Mouse (Mus musculus): ENCODE data around the gene Unc5b.

Unc5b gene

GRCm38 (mm10) chr10:60800295-60801167, 30.9 kb downstream of the Unc5b start:
- DNase-seq (ENCODE audit: low read depth, low spot score), result no peak

DNA sequence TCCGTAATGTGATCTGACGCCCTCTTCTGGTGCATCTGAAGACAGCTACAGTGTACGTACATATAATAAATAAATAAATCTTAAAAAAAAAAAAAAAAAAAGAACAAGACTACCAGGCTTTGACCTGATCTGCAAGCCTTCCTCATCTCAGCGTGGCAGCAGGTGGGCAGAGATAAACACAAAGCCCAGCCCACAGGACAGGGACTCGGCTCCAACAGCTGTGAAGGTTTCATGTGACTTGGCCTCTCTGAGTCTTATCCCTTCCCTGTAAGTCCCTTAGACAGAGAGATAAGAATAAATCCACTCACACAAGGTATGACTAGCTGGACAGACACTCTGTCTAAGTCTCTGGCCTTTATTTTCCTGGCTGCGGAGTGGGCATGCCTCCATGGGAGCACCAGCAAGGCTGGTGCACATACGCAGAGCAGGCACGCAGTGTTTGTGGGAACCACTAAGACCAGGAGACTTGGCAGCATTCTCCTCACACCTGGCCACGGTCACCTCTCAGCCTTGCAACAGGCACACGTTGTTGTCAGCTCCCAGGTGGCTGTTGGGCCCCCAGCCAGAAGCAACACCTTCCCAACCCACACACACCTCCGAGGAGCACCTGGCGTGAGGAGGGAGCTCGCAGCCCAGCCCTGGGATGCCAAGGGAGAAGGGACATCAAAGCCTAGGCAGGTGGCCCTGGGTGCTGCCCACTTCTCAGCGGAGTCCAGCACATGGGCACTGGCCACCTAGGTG, 33.5 kb downstream of the Unc5b start:
- DNase-seq (ENCODE audit: low read depth, low spot score), result no peak

DNA sequence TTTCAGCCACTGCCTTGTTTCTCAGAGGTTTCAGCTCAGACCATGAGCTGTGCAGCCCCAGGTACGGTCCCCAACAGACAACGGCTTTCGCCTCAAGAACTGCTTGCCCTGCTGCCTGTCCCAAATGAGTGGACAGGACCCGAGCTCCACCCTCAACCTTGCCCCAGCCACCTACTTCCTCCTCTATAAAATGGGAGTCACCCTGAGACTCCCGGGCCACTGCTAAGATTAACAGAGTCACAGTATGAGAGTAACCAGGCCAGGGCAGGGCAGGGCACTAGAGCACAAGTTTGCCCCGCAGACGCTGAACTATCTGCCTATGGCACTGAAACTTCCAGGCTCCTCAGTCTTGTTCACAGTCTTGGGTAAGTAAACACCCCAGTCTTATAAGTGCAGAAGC, 34.9 kb downstream of the Unc5b start:
- no peak for DNase-seq (ENCODE audit: low read depth, low spot score)

DNA sequence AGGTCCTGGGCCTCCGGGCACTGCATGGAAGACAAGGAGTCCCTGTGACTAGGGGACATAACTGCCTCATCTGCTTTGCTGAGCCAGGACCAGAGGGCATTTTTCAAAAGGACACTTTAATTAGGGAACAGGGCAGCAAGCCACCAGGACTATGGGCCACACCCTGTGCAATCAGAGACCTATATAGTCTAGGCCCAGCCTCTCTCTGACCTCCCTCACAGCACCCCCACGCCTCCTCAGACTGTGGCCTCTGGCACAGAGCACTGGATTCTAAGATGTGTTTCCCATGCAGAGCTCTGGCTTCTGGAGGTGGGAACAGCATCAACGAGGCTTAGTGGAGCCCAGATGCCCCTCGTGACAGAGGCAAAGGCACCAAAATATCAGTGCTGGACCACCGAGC, 35.4 kb downstream of the Unc5b start:
- DNase-seq (ENCODE audit: low read depth, low spot score), result no peak

DNA sequence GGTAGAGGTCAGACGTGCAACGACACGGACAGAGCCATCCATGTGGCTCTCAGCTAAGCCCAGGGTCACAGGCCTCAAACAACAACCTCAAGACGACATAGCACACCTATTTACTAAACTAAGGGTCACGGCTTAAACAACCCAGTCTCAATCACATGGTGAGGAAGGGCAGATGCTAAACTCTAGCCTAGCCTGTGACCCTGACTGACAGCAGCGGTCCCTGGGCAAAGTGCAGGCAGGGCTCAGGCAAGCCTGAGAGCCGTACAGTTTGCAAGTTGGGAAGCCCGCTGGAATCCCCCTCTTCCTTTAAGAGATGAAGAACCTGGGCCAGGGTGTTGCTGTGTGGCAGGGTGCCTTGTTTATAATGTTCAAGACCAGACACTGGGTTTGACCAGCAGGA, 36.6 kb downstream of the Unc5b start:
- DNase-seq (ENCODE audit: low read depth, low spot score), result no peak

GRCm38 (mm10) chr10:60794374-60794773, 37.0 kb downstream of the Unc5b start:
- DNase-seq (ENCODE audit: low read depth, low spot score), result no peak

DNA sequence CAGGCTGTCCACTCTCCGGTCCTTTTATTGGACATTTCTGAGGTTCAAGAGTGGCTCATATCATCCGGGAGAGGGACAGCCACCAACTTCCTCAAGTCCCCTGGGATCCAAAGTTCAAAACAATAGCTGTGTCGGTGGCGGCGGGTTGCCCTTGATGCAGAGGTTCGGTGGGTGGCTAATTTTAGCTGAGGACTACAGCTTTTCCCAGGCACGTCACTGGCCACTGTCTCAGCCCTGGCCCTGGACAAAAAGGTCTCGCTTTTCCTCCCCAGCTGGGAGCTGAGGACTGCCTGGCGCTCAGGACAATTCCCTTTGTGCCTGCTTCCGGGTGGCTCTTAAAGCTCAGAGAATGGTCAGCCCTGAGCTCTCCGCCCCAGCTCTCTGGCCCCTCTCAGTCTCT, 38.5 kb downstream of the Unc5b start:
- DNase-seq (ENCODE audit: low read depth, low spot score), result no peak

DNA sequence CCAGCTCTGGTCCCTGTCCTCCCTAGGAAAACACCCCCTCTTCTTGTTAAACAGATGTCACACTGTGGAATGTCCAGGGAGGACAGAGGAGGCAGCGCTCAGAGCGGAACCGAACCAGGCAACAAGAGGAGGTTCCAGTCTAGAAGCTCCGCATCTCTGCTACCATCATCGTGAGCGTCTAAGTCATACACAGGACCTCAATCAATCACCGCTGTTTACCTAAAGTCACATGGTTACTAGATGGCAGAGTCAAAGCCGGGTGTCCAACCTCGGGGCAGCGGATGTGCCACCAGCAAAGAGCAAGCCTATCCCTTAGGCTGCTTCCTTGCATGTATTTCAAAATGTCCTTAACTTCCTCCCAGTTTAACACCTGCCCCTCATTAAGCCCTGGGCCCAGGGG, 39.0 kb downstream of the Unc5b start:
- no peak for DNase-seq (ENCODE audit: low read depth, low spot score)

GRCm38 (mm10) chr10:60790912-60791311, 40.5 kb downstream of the Unc5b start:
- DNase-seq (ENCODE audit: low read depth, low spot score), result no peak

- DNase-seq (ENCODE audit: low read depth, low spot score), result no peak
These were observed 43.9 kb downstream of the Unc5b start for GRCm38 (mm10) chr10:60787303-60788074.

- DNase-seq (ENCODE audit: low read depth, low spot score), result no peak
These were observed 47.8 kb downstream of the Unc5b start for GRCm38 (mm10) chr10:60783608-60784007.

DNA sequence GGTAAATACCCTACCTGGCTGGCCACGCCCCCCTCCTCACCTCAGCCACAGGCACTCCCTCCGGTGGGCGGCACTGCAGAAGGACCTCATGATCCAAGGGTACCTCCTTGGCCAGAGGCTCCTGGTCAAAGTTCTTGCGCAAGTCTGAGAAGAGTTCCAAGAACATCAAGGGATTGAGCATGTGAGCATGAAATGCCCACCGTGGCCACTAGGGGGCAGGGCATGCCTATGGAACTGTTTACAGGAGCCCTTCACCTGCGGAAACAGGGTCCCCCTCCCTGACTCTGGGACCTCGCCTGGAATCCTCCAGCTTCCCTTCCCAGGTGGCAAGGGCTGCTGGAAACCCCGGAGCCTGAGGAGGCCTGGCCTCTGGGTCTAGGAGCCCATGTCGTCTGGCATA, 51.8 kb downstream of the Unc5b start:
- DNase-seq (ENCODE audit: low read depth, low spot score), result peak; percentile 42

DNA sequence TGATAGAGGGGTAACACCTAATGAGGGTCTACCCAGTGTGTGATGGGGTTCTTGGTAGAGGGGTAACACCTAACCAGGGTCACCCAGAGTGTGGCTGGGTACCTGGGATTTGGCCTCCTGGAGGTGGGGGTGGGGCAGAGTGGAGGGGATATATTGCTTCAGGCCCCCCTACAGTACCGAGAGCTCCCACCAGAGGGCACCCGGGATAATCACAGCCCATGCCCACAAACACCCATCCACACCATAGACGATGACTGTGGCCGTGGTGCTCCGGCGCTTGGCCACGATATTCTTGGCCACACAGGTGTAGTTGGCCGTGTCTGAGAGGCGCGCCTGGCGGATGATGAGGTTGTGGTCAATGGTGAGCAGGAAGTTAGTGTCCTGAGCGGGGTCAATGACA, 52.8 kb downstream of the Unc5b start:
- DNase-seq (ENCODE audit: low read depth, low spot score), result no peak

DNA sequence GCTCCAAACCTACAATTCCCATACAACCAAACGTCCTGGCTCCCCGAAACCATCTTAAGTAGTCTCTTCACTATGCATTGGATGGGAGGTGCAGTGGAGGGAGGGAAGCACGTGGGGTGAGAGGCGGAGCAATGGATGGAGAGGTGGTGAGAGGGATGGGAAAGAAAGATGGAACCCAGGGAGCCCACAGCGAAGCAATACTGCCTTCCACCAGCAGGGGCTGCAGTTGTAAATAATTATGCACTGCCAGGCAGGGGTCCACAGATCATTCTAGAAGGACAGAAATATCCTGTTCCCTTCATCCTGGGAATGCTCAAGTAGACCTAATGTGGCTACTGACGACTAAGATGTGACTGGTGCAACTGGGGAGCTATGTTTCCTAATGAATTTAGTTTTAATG, 55.9 kb downstream of the Unc5b start:
- DNase-seq (ENCODE audit: low read depth, low spot score), result no peak

DNA sequence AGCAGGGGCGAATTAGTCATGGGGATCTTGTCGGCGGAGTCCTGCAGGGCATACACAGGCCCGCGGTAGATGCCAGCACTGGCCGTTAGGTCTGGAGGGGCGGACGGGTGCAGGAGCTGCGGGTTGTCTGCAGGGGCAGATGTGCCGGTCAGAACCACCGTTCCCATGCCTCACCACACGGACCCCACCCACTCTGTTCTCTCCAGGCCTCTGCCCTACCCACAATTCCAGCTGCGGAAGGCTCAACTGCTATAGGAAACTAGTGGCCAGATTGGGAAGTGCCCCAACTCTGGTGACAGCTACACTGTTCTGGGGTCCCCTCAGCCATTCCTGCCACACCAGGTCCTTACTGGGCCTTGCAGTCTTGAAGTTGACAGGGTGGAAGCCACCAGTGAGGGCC, 56.8 kb downstream of the Unc5b start:
- no peak for DNase-seq (ENCODE audit: low read depth, low spot score)

GRCm38 (mm10) chr10:60770855-60771254, 60.5 kb downstream of the Unc5b start:
- DNase-seq (ENCODE audit: low read depth, low spot score), result no peak

GRCm38 (mm10) chr10:60768614-60769013, 62.8 kb downstream of the Unc5b start:
- DNase-seq (ENCODE audit: low read depth, low spot score), result no peak

- no peak for DNase-seq (ENCODE audit: low read depth, low spot score)
These were observed 64.0 kb downstream of the Unc5b start for GRCm38 (mm10) chr10:60767400-60767799.

GRCm38 (mm10) chr10:60762126-60762525, 69.3 kb downstream of the Unc5b start:
- DNase-seq (ENCODE audit: low read depth, low spot score), result no peak

DNA sequence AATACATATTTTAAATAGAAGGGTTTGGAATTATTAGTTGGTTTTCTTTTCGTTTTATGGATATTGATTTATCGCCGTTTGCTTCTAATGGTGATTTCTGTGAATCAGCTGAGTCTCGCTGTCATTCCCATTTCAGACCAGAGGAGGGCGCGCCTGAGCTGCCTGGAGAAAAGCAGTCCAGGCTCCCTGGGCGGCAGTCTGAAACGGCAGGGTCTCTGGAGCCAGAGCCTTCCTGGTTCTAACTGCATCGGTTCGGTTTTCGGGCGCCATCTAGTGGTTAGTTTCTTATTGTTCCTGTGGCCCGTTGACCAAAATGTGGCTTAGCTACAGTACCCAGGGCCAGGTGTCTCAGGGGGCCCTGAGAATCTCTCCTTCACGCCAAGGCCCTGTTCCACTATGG, 71.0 kb downstream of the Unc5b start:
- peak; percentile 77 for DNase-seq (ENCODE audit: low read depth, low spot score)

GRCm38 (mm10) chr10:60756992-60757391, 74.4 kb downstream of the Unc5b start:
- DNase-seq (ENCODE audit: low read depth, low spot score), result no peak

- DNase-seq (ENCODE audit: low read depth, low spot score), result no peak
These were observed 75.2 kb downstream of the Unc5b start for GRCm38 (mm10) chr10:60756146-60756545.

Data from brain, embryonic 18.5 days (tissue).